Mouse (Mus musculus) stomach, postnatal 0 days (tissue): ENCODE results near the gene Cramp1l. TPM values are rescaled to one million over a fixed set of nuclear protein-coding genes. Genes with fewer than 3 reads are reported as not detected.

Experiments used
- ATAC-seq: fragments of 200-750 bp; cut with Nextera tagmentation; 2 replicates; pipeline ENCODE4 v1.8.0; 2017; ENCODE audit not compliant: low FRiP score, low TSS enrichment
- DNase-seq: peaks from one replicate; pipeline ENCODE4 v3.0.0-alpha.2; 2016; ENCODE audit warnings: low spot score
- H3K27ac ChIP-seq: fragments of 300-500 bp; sonication (generic); replicated peaks from 2 replicates; pipeline ENCODE4 v1.5.1; 2014; ENCODE audit warnings: mild to moderate bottlenecking, control low read depth
- H3K27me3 ChIP-seq: fragments of 300-500 bp; sonication (generic); 2 replicates; pipeline ENCODE4 v1.6.1; 2014; ENCODE audit warnings: low read length; ENCODE audit not compliant: control insufficient read depth, insufficient read depth
- H3K36me3 ChIP-seq: fragments of 300-500 bp; sonication (generic); 2 replicates; pipeline ENCODE4 v1.6.1; 2014; ENCODE audit warnings: low read length, mixed read lengths; ENCODE audit not compliant: control insufficient read depth, insufficient read depth
- H3K4me1 ChIP-seq: fragments of 300-500 bp; sonication (generic); replicated peaks from 2 replicates; pipeline ENCODE4 v1.6.1; 2014; ENCODE audit warnings: antibody characterized with exemption; ENCODE audit not compliant: control insufficient read depth, insufficient read depth
- H3K4me2 ChIP-seq: fragments of 300-500 bp; sonication (generic); replicated peaks from 2 replicates; pipeline ENCODE4 v1.6.1; 2014; ENCODE audit warnings: low read depth, mild to moderate bottlenecking, control low read depth, moderate library complexity
- H3K4me3 ChIP-seq: fragments of 300-500 bp; sonication (generic); 2 replicates; pipeline ENCODE4 v1.5.1; 2014; ENCODE audit warnings: low read depth, low read length, control low read depth
- H3K9ac ChIP-seq: fragments of 300-500 bp; sonication (generic); 2 replicates; pipeline ENCODE4 v1.6.1; 2014; ENCODE audit warnings: mild to moderate bottlenecking, low read length, control low read depth, mixed read lengths
- H3K9me3 ChIP-seq: fragments of 300-500 bp; sonication (generic); 2 replicates; pipeline ENCODE4 v1.6.1; 2016; ENCODE audit warnings: low read length; ENCODE audit not compliant: control insufficient read depth
- CTCF ChIP-seq: IDR thresholded peaks from 2 replicates; pipeline ENCODE4 v1.5.1; 2016; ENCODE audit warnings: antibody characterized with exemption, low read depth, mild to moderate bottlenecking, moderate library complexity
- EP300 ChIP-seq: optimal IDR thresholded peaks from 2 replicates; pipeline ENCODE3; 2016; ENCODE audit warnings: antibody characterized with exemption
- WGBS: fragments of 180-500 bp; shearing (Covaris S2); extraction: QIAGEN DNeasy Blood & Tissue Kit; methylation state at CpG from one replicate; pipeline ENCODE4 v1.1.7; 2014; 5-methylcytosine and 5-hydroxymethylcytosine counted together
- polyA plus RNA-seq: library from polyadenylated mRNA; unstranded; fragments of >200 nt; fragmentation: Nextera tagmentation; extraction: Ambion mirVana; gene quantifications from 2 replicates; pipeline ENCODE4 v1.2.1, GENCODE M21; 2015

The Cramp1l gene
- polyA plus RNA-seq, 1 experiment from 2014 or later, result 2.2 TPM

DNA sequence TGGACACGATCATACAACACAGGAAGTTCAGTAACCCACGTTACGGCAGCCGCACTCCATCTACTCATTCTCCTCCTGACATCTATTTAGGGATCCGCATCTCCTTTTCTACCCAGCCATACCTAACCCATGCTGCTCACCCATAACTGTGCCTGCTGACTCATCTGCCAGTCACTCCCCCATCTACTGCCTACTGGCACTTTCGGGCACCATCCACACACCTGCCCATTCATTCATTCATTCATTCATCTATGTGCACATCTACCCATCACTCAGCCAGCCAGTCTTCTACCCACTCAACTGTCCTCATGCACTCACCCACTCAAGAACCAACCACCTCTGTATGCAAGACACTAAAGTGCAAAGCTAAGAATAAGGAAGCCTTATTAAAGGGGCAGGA, 28.4 kb downstream of the Cramp1l start:
- H3K36me3 ChIP-seq, result peaks cover 47% of the 10 kb centered on the region
- H3K9ac ChIP-seq, result no peak overlapping the region
- H3K4me3 ChIP-seq, result no peak overlapping the region
- 97% methylated on average over 6 of the region's 6 CpGs for WGBS
- ATAC-seq (no peak), DNase-seq (no peak)
- H3K4me2 ChIP-seq, result no peak overlapping the region
- TF ChIP-seq CTCF (no peak), EP300 (no peak)
- no peaks in the 10 kb centered on the region for H3K4me1 ChIP-seq
- no peaks in the 10 kb centered on the region for H3K9me3 ChIP-seq
- H3K27me3 ChIP-seq, result no peaks in the 10 kb centered on the region
- no peak overlapping the region for H3K27ac ChIP-seq

DNA sequence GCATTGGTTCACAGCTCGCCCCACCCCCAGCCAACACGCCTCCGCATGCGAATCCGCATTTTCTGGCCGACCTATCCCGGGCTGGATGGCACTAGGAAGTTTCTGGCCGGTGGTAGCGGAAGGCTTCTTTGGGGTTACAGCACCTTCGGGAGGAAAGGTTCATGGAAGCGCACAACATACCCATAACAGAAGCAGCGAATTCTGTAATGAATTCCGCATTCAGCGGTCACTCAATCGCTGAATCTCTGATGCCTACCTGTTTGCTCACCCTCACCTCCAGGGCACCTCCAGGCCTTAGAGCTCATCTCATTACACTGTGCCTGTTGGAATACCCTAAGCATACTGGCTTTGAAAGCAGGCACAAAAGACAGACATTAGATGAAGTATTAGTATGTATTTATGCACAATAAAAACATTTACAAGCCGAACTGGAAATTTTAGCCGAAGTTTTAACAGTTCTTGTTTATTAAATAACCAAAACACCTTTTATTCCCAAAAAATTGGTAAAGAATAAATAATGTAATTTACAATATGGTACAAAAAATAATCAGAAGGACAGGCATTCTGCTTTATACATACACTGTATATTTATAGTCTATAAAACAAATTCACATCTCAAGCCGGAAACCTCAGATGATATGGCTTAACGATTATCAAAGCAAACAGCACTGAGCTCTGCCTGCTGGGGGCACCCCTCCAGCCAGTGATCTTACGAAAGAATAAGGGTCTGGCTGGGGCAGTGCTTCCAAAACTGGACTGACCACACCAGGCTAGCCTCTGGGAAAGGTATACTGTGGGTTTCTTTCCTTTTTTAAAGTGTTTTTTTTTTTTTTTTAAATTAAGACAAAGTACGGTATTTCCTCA, 54.5 kb downstream of the Cramp1l start:
- H3K27ac ChIP-seq, result no peak overlapping the region
- H3K36me3 ChIP-seq, result peaks cover 24% of the 10 kb centered on the region
- no peaks in the 10 kb centered on the region for H3K4me1 ChIP-seq
- peak overlapping the region; percentile 41; the same call in 1 of the 2 replicates for H3K9ac ChIP-seq
- ATAC-seq (peak; percentile 38), DNase-seq (no peak)
- no peaks in the 10 kb centered on the region for H3K9me3 ChIP-seq
- H3K4me3 ChIP-seq, result peak overlapping the region; percentile 92
- H3K27me3 ChIP-seq, result no peaks in the 10 kb centered on the region
- peak overlapping the region; percentile 80 for H3K4me2 ChIP-seq
- TF ChIP-seq CTCF (0 out of 2 replicates have a peak, but pooled peaks have one; percentile 13), EP300 (no peak)
- 9% methylated on average over 21 of the region's 21 CpGs for WGBS

DNA sequence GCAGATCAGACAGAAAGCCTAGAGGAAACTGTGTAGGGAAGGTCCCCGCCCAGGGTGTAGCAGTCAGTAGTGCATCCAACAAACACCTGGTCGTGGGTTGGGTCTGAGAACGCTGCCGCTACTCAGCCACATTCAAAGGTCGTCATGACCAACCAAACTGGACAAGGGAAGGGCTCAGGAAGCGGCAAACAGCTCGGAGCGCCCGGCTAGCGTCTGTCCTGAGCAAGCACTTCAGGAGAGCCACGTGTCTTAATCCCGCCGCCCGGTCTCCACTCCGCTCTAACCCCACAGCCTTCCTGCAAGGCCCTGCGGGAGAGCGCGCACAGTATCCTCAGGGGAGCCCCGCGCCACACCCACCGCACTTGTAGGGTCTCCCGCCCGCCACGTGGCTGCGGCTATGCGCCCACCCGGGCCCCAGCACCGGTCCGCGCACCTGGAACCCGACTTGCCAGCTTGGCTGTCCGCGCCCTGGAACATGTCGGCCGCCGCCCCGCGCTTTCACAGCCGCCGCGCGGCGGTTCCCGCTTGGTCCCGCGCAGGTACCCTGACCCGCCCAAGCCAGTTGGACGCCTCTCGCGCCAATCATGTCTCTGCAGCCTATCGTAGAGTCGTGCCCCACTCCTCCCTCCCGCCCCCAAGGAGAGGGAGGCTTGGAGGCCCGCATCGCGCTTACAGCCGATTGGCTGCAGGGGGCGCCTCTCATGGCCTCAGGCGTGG, 55.3 kb downstream of the Cramp1l start, which contains the start of gene Jpt2:
Gene Jpt2 (minus strand): TSS at position 555 of the 717 bp plus-strand sequence.
- peak; percentile 99 for DNase-seq
- peaks cover 19% of the 10 kb centered on the region for H3K36me3 ChIP-seq
- peak; percentile 76 for TF ChIP-seq CTCF
- no peak for TF ChIP-seq EP300
- H3K9me3 ChIP-seq, result no peaks in the 10 kb centered on the region
- H3K4me1 ChIP-seq, result no peaks in the 10 kb centered on the region
- peak within 1 kb of the TSS; percentile 92 for H3K4me3 ChIP-seq
- H3K4me2 ChIP-seq, result peak within 1 kb of the TSS; percentile 80
- WGBS, result under 1% methylated on average over 43 of the region's 59 CpGs
- ATAC-seq, result peak; percentile 100
- H3K27me3 ChIP-seq, result no peaks in the 10 kb centered on the region
- peak within 1 kb of the TSS; percentile 87 for H3K27ac ChIP-seq
- peak within 1 kb of the TSS; percentile 82 for H3K9ac ChIP-seq

DNA sequence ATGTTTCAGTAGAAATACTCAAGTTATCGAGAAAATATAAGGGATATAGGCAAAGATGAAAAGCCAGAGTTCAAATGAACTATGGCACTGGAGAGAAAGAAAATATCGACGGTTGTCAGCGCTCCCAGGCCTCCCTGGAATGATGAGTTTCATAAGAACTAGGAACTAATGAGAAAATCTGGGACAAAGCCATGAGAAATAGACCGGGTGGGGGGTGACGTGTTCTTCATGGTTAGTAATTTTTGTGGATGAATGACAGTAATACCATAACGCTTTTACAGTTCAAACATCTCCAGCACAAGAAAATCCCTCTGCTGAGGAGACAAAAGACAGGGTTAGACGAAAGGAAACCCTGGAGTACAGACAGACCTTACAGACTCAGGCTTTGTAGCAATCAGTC, 56.2 kb downstream of the Cramp1l start:
- TF ChIP-seq EP300 (no peak), CTCF (no peak)
- ATAC-seq, result no peak
- peak overlapping the region; percentile 92 for H3K4me3 ChIP-seq
- peaks cover 13% of the 10 kb centered on the region for H3K36me3 ChIP-seq
- no peaks in the 10 kb centered on the region for H3K4me1 ChIP-seq
- peak overlapping the region; percentile 82 for H3K9ac ChIP-seq
- no peaks in the 10 kb centered on the region for H3K9me3 ChIP-seq
- 33% methylated on average over 8 of the region's 8 CpGs for WGBS
- no peak for DNase-seq
- no peaks in the 10 kb centered on the region for H3K27me3 ChIP-seq
- no peak overlapping the region for H3K27ac ChIP-seq
- peak overlapping the region; percentile 80 for H3K4me2 ChIP-seq

DNA sequence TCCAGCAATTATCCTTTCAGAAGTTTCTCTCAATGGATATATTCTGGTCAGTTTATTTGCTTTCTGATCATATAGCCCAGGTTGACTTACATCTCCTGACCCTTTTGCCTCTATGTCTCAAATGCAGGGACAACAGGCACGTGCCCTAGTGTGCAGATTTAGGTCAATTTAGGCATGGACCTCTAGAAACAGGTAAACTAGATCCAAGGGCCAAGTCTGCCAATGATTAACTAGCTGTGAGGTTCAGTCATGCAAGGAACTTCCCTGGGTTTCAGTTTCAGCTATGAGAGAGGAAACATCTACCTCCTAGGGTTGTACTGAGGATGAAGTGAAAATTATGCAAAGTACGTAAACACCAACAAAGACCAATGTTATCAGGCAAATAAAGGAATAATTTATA, 62.3 kb downstream of the Cramp1l start:
- DNase-seq (no peak), ATAC-seq (no peak)
- H3K9ac ChIP-seq, result no peak overlapping the region
- no peak overlapping the region for H3K4me2 ChIP-seq
- no peaks in the 10 kb centered on the region; the same call in 1 of the 2 replicates for H3K4me1 ChIP-seq
- H3K27me3 ChIP-seq, result no peaks in the 10 kb centered on the region
- H3K27ac ChIP-seq, result no peak overlapping the region
- peaks cover 6% of the 10 kb centered on the region; the same call in 1 of the 2 replicates for H3K36me3 ChIP-seq
- no peaks in the 10 kb centered on the region for H3K9me3 ChIP-seq
- WGBS, result 75% methylated on average over 2 of the region's 2 CpGs
- H3K4me3 ChIP-seq, result no peak overlapping the region
- TF ChIP-seq EP300 (no peak), CTCF (no peak)
